13 mouse cellular contexts compared by ENCODE assay signal in the genomic region with DNA sequence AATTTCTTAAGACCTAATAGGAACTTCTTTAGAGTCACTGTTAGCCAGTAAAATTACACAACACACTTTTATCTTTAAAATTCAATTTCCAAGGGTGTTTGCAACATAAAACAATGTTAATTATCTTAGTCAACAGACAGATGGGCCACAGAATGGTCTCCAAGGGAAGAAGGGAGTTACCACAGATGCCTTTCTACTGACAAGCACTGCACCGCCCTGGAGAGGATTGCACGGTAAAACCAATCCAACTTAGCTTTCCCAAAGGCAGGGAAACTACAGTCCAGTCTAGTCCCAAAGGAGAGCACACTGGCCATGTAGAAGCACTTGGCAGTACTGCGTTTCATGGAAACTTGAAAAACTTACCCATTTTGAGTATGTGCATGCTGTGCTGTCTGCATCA.
"Had no signal": no experiment of that assay in that cellular context is flagged by ENCODE, and none has a peak within 500 bp of the region (broad histone marks: within the 10 kb centered on the region; RNA-seq: fewer than 3 reads in every experiment).

No protein-coding gene starts in this region.

- H3K9me3 ChIP-seq: kidney, embryonic 15.5 days; limb, embryonic 15.5 days; midbrain, embryonic 15.5 days had no signal

- DNase-seq: kidney, adult 2 months; kidney, postnatal 14 days; layer of hippocampus, adult 9-11 months; lung, adult 18-20 months; retina, postnatal 1 day; right cerebral cortex, postnatal 4 days; thymus, postnatal 4 days had no signal

- ATAC-seq: midbrain, embryonic 15.5 days had no signal

- H3K4me2 ChIP-seq: kidney, embryonic 15.5 days; limb, embryonic 15.5 days; midbrain, embryonic 15.5 days; neural tube, embryonic 13.5 days had no signal

- H3K9ac ChIP-seq: kidney, embryonic 15.5 days; limb, embryonic 15.5 days; liver, embryonic 14.5 days; midbrain, embryonic 15.5 days; neural tube, embryonic 13.5 days had no signal

- H3K4me3 ChIP-seq: kidney, embryonic 15.5 days; limb, embryonic 15.5 days; midbrain, embryonic 10.5 days; midbrain, embryonic 15.5 days; neural tube, embryonic 13.5 days had no signal

- H3K36me3 ChIP-seq: limb, embryonic 15.5 days; midbrain, embryonic 10.5 days; midbrain, embryonic 15.5 days had no signal

- H3K27me3 ChIP-seq: kidney, embryonic 15.5 days; limb, embryonic 15.5 days; midbrain, embryonic 15.5 days; neural tube, embryonic 13.5 days had no signal

- H3K4me1 ChIP-seq: limb, embryonic 15.5 days; midbrain, embryonic 10.5 days had no signal

- H3K27ac ChIP-seq: kidney, embryonic 15.5 days; limb, embryonic 15.5 days; liver, embryonic 14.5 days; midbrain, embryonic 10.5 days; midbrain, embryonic 15.5 days; neural tube, embryonic 13.5 days had no signal
